Mouse (Mus musculus) hindbrain, embryonic 13.5 days (tissue): Measurements from ENCODE around the gene Bicd2. TPM values are rescaled to one million over a fixed set of nuclear protein-coding genes. Genes with fewer than 3 reads are reported as not detected.
A peak's percentile ranks its signal among the peaks of the same experiment; 100 is the strongest.

ENCODE experiments used
- ATAC-seq: fragments of 200-750 bp; cut with Nextera tagmentation; 2 replicates; pipeline ENCODE4 v1.8.0; 2017; ENCODE audit warnings: moderate TSS enrichment; ENCODE audit not compliant: low FRiP score
- H3K27ac ChIP-seq: fragments of 300-500 bp; sonication (generic); 2 replicates; pipeline ENCODE4 v1.5.1; 2015; ENCODE audit warnings: inconsistent platforms, mild to moderate bottlenecking, moderate library complexity
- H3K27me3 ChIP-seq: fragments of 300-500 bp; sonication (generic); 2 replicates; pipeline ENCODE4 v1.6.1; 2015; ENCODE audit warnings: mild to moderate bottlenecking, inconsistent platforms
- H3K36me3 ChIP-seq: fragments of 300-500 bp; sonication (generic); 2 replicates; pipeline ENCODE4 v1.6.1; 2015; ENCODE audit warnings: mild to moderate bottlenecking, inconsistent platforms
- H3K4me1 ChIP-seq: fragments of 300-500 bp; sonication (generic); replicated peaks from 2 replicates; pipeline ENCODE4 v1.6.1; 2015; ENCODE audit warnings: inconsistent platforms
- H3K4me2 ChIP-seq: fragments of 300-500 bp; sonication (generic); 2 replicates; pipeline ENCODE4 v1.6.1; 2015; ENCODE audit warnings: inconsistent platforms, mild to moderate bottlenecking, moderate library complexity
- H3K4me3 ChIP-seq: fragments of 300-500 bp; sonication (generic); 2 replicates; pipeline ENCODE4 v1.5.1; 2015; ENCODE audit warnings: mild to moderate bottlenecking, inconsistent platforms
- H3K9ac ChIP-seq: fragments of 300-500 bp; sonication (generic); 2 replicates; pipeline ENCODE4 v1.6.1; 2015; ENCODE audit warnings: mild to moderate bottlenecking, inconsistent platforms
- H3K9me3 ChIP-seq: fragments of 300-500 bp; sonication (generic); 2 replicates; pipeline ENCODE4 v1.6.1; 2016; ENCODE audit warnings: inconsistent platforms
- WGBS: fragments of 180-500 bp; shearing (Covaris S2); methylation state at CpG from one replicate; pipeline ENCODE4 v1.1.7; 2015; 5-methylcytosine and 5-hydroxymethylcytosine counted together
- polyA plus RNA-seq: library from polyadenylated mRNA; unstranded; fragments of >200 nt; fragmentation: Nextera tagmentation; extraction: Ambion mirVana; gene quantifications from 2 replicates; pipeline ENCODE4 v1.2.1, GENCODE M21; 2015

The Bicd2 gene
- polyA plus RNA-seq, 1 experiment from 2014 or later, result 28.2 TPM

GRCm38 (mm10) chr13:49333250-49333649 lies 8.1 kb upstream of the Bicd2 start:
- H3K4me2 ChIP-seq, result no peak overlapping the region
- no peak overlapping the region for H3K9ac ChIP-seq
- no peak overlapping the region for H3K4me3 ChIP-seq
- 81% methylated on average over 2 of the region's 2 CpGs for WGBS
- H3K4me1 ChIP-seq, result no peaks in the 10 kb centered on the region
- H3K36me3 ChIP-seq, result no peaks in the 10 kb centered on the region
- H3K27ac ChIP-seq, result no peak overlapping the region
- H3K27me3 ChIP-seq, result no peaks in the 10 kb centered on the region
- no peaks in the 10 kb centered on the region for H3K9me3 ChIP-seq
- no peak for ATAC-seq

- 84% methylated on average over 12 of the region's 12 CpGs for WGBS
- Histone ChIP-seq H3K4me1 (peaks cover 8% of the 10 kb centered on the region), H3K36me3 (no peaks in the 10 kb centered on the region), H3K9ac (no peak overlapping the region), H3K27ac (no peak overlapping the region), H3K4me2 (no peak overlapping the region), H3K4me3 (no peak overlapping the region), H3K9me3 (no peaks in the 10 kb centered on the region), H3K27me3 (no peaks in the 10 kb centered on the region)
- ATAC-seq, result no peak
These were observed 6.1 kb upstream of the Bicd2 start for GRCm38 (mm10) chr13:49335077-49335982.

- Histone ChIP-seq H3K36me3 (no peaks in the 10 kb centered on the region), H3K4me2 (no peak overlapping the region), H3K27ac (no peak overlapping the region), H3K4me1 (peaks cover 32% of the 10 kb centered on the region), H3K4me3 (no peak overlapping the region), H3K9me3 (no peaks in the 10 kb centered on the region), H3K9ac (no peak overlapping the region), H3K27me3 (no peaks in the 10 kb centered on the region)
- WGBS, result 72% methylated on average over 7 of the region's 7 CpGs
- ATAC-seq, result no peak
These were observed 2.4 kb upstream of the Bicd2 start for GRCm38 (mm10) chr13:49338893-49339546.

GRCm38 (mm10) chr13:49341831-49342722 lies 692 bp downstream of the Bicd2 start:
- peaks cover 61% of the 10 kb centered on the region for H3K4me1 ChIP-seq
- no peak; the same call in 1 of the 2 replicates for ATAC-seq
- H3K9me3 ChIP-seq, result no peaks in the 10 kb centered on the region
- H3K4me3 ChIP-seq, result peak overlapping the region; percentile 85
- 6% methylated on average over 25 of the region's 25 CpGs for WGBS
- peak overlapping the region; percentile 92 for H3K9ac ChIP-seq
- H3K27ac ChIP-seq, result peak overlapping the region; percentile 84
- no peaks in the 10 kb centered on the region for H3K27me3 ChIP-seq
- no peaks in the 10 kb centered on the region for H3K36me3 ChIP-seq
- H3K4me2 ChIP-seq, result peak overlapping the region; percentile 94

GRCm38 (mm10) chr13:49342723-49343100 lies 1.3 kb downstream of the Bicd2 start:
- H3K36me3 ChIP-seq, result no peaks in the 10 kb centered on the region
- ATAC-seq, result no peak
- H3K4me3 ChIP-seq, result peak overlapping the region; percentile 85
- no peak overlapping the region; the same call in 1 of the 2 replicates for H3K27ac ChIP-seq
- no peaks in the 10 kb centered on the region for H3K27me3 ChIP-seq
- peak overlapping the region; percentile 94 for H3K4me2 ChIP-seq
- H3K9ac ChIP-seq, result peak overlapping the region; percentile 92
- H3K4me1 ChIP-seq, result peaks cover 64% of the 10 kb centered on the region
- no peaks in the 10 kb centered on the region for H3K9me3 ChIP-seq

- Histone ChIP-seq H3K27me3 (no peaks in the 10 kb centered on the region), H3K4me1 (peaks cover 81% of the 10 kb centered on the region), H3K4me2 (peak overlapping the region; percentile 94), H3K9ac (peak overlapping the region; percentile 51), H3K27ac (0 out of 2 replicates have a peak overlapping the region, but pooled peaks have one; percentile 23), H3K9me3 (no peaks in the 10 kb centered on the region), H3K36me3 (no peaks in the 10 kb centered on the region), H3K4me3 (peak overlapping the region; percentile 14; the same call in 1 of the 2 replicates)
- 91% methylated on average over 8 of the region's 8 CpGs for WGBS
- ATAC-seq, result no peak
These were observed 3.2 kb downstream of the Bicd2 start for GRCm38 (mm10) chr13:49344567-49344966.

- no peak overlapping the region for H3K4me3 ChIP-seq
- no peak overlapping the region for H3K27ac ChIP-seq
- H3K36me3 ChIP-seq, result no peaks in the 10 kb centered on the region
- H3K9me3 ChIP-seq, result no peaks in the 10 kb centered on the region
- no peaks in the 10 kb centered on the region for H3K27me3 ChIP-seq
- H3K4me1 ChIP-seq, result peaks cover 72% of the 10 kb centered on the region
- 0 out of 2 replicates have a peak overlapping the region, but pooled peaks have one; percentile 4 for H3K4me2 ChIP-seq
- 78% methylated on average over 2 of the region's 2 CpGs for WGBS
- ATAC-seq, result no peak
- H3K9ac ChIP-seq, result peak overlapping the region; percentile 58
These were observed 4.1 kb downstream of the Bicd2 start for GRCm38 (mm10) chr13:49345476-49345875.

GRCm38 (mm10) chr13:49348522-49348921 lies 7.1 kb downstream of the Bicd2 start:
- no peak overlapping the region for H3K9ac ChIP-seq
- no peak for ATAC-seq
- no peak overlapping the region for H3K4me2 ChIP-seq
- no peak overlapping the region for H3K4me3 ChIP-seq
- H3K36me3 ChIP-seq, result no peaks in the 10 kb centered on the region
- no peak overlapping the region for H3K27ac ChIP-seq
- H3K9me3 ChIP-seq, result no peaks in the 10 kb centered on the region
- 87% methylated on average over 2 of the region's 2 CpGs for WGBS
- no peaks in the 10 kb centered on the region for H3K27me3 ChIP-seq
- H3K4me1 ChIP-seq, result peaks cover 80% of the 10 kb centered on the region

GRCm38 (mm10) chr13:49349335-49349734 lies 8.0 kb downstream of the Bicd2 start:
- Histone ChIP-seq H3K9me3 (no peaks in the 10 kb centered on the region), H3K4me1 (peaks cover 79% of the 10 kb centered on the region), H3K9ac (no peak overlapping the region), H3K4me2 (no peak overlapping the region), H3K27me3 (no peaks in the 10 kb centered on the region), H3K27ac (no peak overlapping the region), H3K4me3 (no peak overlapping the region), H3K36me3 (no peaks in the 10 kb centered on the region)
- ATAC-seq, result no peak
- 92% methylated on average over 4 of the region's 4 CpGs for WGBS

GRCm38 (mm10) chr13:49349836-49350505 lies 8.6 kb downstream of the Bicd2 start:
- no peak for ATAC-seq
- H3K36me3 ChIP-seq, result no peaks in the 10 kb centered on the region
- no peak overlapping the region for H3K4me2 ChIP-seq
- peaks cover 73% of the 10 kb centered on the region for H3K4me1 ChIP-seq
- WGBS, result 93% methylated on average over 6 of the region's 6 CpGs
- H3K27me3 ChIP-seq, result no peaks in the 10 kb centered on the region
- no peaks in the 10 kb centered on the region for H3K9me3 ChIP-seq
- no peak overlapping the region for H3K9ac ChIP-seq
- no peak overlapping the region for H3K27ac ChIP-seq
- no peak overlapping the region for H3K4me3 ChIP-seq

GRCm38 (mm10) chr13:49352581-49353159 lies 11.3 kb downstream of the Bicd2 start:
- no peak overlapping the region for H3K9ac ChIP-seq
- peak; percentile 81 for ATAC-seq
- H3K4me1 ChIP-seq, result peaks cover 59% of the 10 kb centered on the region
- 31% methylated on average over 3 of the region's 3 CpGs for WGBS
- no peaks in the 10 kb centered on the region for H3K27me3 ChIP-seq
- no peaks in the 10 kb centered on the region for H3K9me3 ChIP-seq
- peaks cover 14% of the 10 kb centered on the region; the same call in 1 of the 2 replicates for H3K36me3 ChIP-seq
- no peak overlapping the region for H3K4me3 ChIP-seq
- H3K4me2 ChIP-seq, result no peak overlapping the region
- peak overlapping the region; percentile 69 for H3K27ac ChIP-seq
